In genomic region chr14:7952610-7953254, GRCm38 (mm10) we compare ENCODE assay signal across 9 mouse cellular contexts. TPM values are rescaled to one million over a fixed set of nuclear protein-coding genes. Genes with fewer than 3 reads are reported as not detected.
A peak's percentile ranks its signal among the peaks of the same experiment; 100 is the strongest.
DNase-seq lines count a peak whose midpoint lies in the region; ATAC-seq and TF ChIP-seq lines count a peak whose summit lies in the region.
"Had no signal": no experiment of that assay in that cellular context is flagged by ENCODE, and none has a peak within 500 bp of the region (broad histone marks: within the 10 kb centered on the region; RNA-seq: fewer than 3 reads in every experiment).

No protein-coding gene starts in this region.

- TF ChIP-seq CTCF in testis, adult 2 months (IDR thresholded peaks at IDR 0.05; ENCODE audit: control insufficient read depth, insufficient read depth, insufficient replicate concordance, low read depth, low read length), result no peak

- TF ChIP-seq POLR2A in testis, adult 2 months (IDR thresholded peaks at IDR 0.05; ENCODE audit: control insufficient read depth, low read depth, low read length), result no peak

- H3K4me2 ChIP-seq in hindbrain, embryonic 13.5 days, result no peak overlapping the region
- no peak overlapping the region for H3K4me2 ChIP-seq in hindbrain, embryonic 14.5 days (replicated peaks)
- no peak overlapping the region for H3K4me2 ChIP-seq in embryonic facial prominence, embryonic 12.5 days (replicated peaks)
- H3K4me2 ChIP-seq in intestine, embryonic 15.5 days (replicated peaks), result peak overlapping the region; percentile 5; the same call in 1 of the 2 replicates
- peak overlapping the region; percentile 25 for H3K4me2 ChIP-seq in liver, embryonic 16.5 days (ENCODE audit: low read depth, low read length)
- H3K4me2 ChIP-seq: neural tube, embryonic 12.5 days had no signal

- ATAC-seq in hindbrain, embryonic 13.5 days (ENCODE audit: low FRiP score), result 0 out of 2 replicates have a peak, but pooled peaks have one; percentile 3
- ATAC-seq in hindbrain, embryonic 14.5 days (ENCODE audit: low FRiP score), result no peak
- peak; percentile 13; the same call in 1 of the 2 replicates for ATAC-seq in embryonic facial prominence, embryonic 12.5 days (ENCODE audit: insufficient number of reproducible peaks, insufficient read depth, low FRiP score, low TSS enrichment)
- peak; percentile 88 for ATAC-seq in intestine, embryonic 15.5 days
- ATAC-seq in liver, embryonic 16.5 days (ENCODE audit: low read depth), result peak; percentile 90

- peaks cover 36% of the 10 kb centered on the region for H3K36me3 ChIP-seq in hindbrain, embryonic 13.5 days
- H3K36me3 ChIP-seq in hindbrain, embryonic 14.5 days (replicated peaks; ENCODE audit: control insufficient read depth, insufficient read depth), result peaks cover 38% of the 10 kb centered on the region
- H3K36me3 ChIP-seq in embryonic facial prominence, embryonic 12.5 days, result peaks cover 36% of the 10 kb centered on the region
- H3K36me3 ChIP-seq in intestine, embryonic 15.5 days, result peaks cover 16% of the 10 kb centered on the region; the same call in 1 of the 2 replicates
- H3K36me3 ChIP-seq in liver, embryonic 16.5 days (ENCODE audit: control insufficient read depth, insufficient read depth), result no peaks in the 10 kb centered on the region; the same call in 1 of the 2 replicates
- H3K36me3 ChIP-seq in testis, adult 2 months (ENCODE audit: control insufficient read depth, insufficient read depth, low read length), result no peaks in the 10 kb centered on the region

- H3K4me1 ChIP-seq in hindbrain, embryonic 13.5 days (replicated peaks), result peaks cover 6% of the 10 kb centered on the region
- no peaks in the 10 kb centered on the region for H3K4me1 ChIP-seq in hindbrain, embryonic 14.5 days (replicated peaks; ENCODE audit: control insufficient read depth, insufficient read depth, low read length)
- peaks cover 13% of the 10 kb centered on the region for H3K4me1 ChIP-seq in embryonic facial prominence, embryonic 12.5 days
- peaks cover 24% of the 10 kb centered on the region; the same call in 1 of the 2 replicates for H3K4me1 ChIP-seq in intestine, embryonic 15.5 days (replicated peaks)
- peaks cover 4% of the 10 kb centered on the region; the same call in 1 of the 2 replicates for H3K4me1 ChIP-seq in liver, embryonic 16.5 days (ENCODE audit: control insufficient read depth, low read depth, low read length)
- H3K4me1 ChIP-seq in testis, adult 2 months (ENCODE audit: control insufficient read depth, insufficient read depth, low read length), result peaks cover 16% of the 10 kb centered on the region

- 45% methylated on average over 12 of the region's 12 CpGs for WGBS in hindbrain, embryonic 13.5 days
- 42% methylated on average over 12 of the region's 12 CpGs for WGBS in hindbrain, embryonic 14.5 days
- 26% methylated on average over 12 of the region's 12 CpGs for WGBS in embryonic facial prominence, embryonic 12.5 days
- 15% methylated on average over 12 of the region's 12 CpGs for WGBS in intestine, embryonic 15.5 days
- 34% methylated on average over 12 of the region's 12 CpGs for WGBS in liver, embryonic 16.5 days (ENCODE audit: insufficient replicate concordance)

- no peak for DNase-seq in hindbrain, embryonic 14.5 days (ENCODE audit: low spot score)
- DNase-seq in right cerebral cortex, postnatal 25 days, result no peak
- DNase-seq in layer of hippocampus, postnatal 36 days, result no peak

- H3K27ac ChIP-seq in hindbrain, embryonic 13.5 days, result peak overlapping the region; percentile 46; the same call in 1 of the 2 replicates
- H3K27ac ChIP-seq in hindbrain, embryonic 14.5 days, result no peak overlapping the region
- H3K27ac ChIP-seq in embryonic facial prominence, embryonic 12.5 days, result no peak overlapping the region
- H3K27ac ChIP-seq in intestine, embryonic 15.5 days, result peak overlapping the region; percentile 78
- peak overlapping the region; percentile 77 for H3K27ac ChIP-seq in liver, embryonic 16.5 days (ENCODE audit: low read length)
- no peak overlapping the region for H3K27ac ChIP-seq in testis, adult 2 months (ENCODE audit: control insufficient read depth, insufficient read depth, low read depth, low read length)
- H3K27ac ChIP-seq: neural tube, embryonic 12.5 days had no signal

- H3K9ac ChIP-seq in hindbrain, embryonic 13.5 days, result no peak overlapping the region
- H3K9ac ChIP-seq in hindbrain, embryonic 14.5 days, result no peak overlapping the region
- H3K9ac ChIP-seq in embryonic facial prominence, embryonic 12.5 days, result no peak overlapping the region
- H3K9ac ChIP-seq in intestine, embryonic 15.5 days, result no peak overlapping the region
- H3K9ac ChIP-seq in liver, embryonic 16.5 days (ENCODE audit: low read depth, low read length), result no peak overlapping the region
- H3K9ac ChIP-seq: neural tube, embryonic 12.5 days had no signal

- no peaks in the 10 kb centered on the region for H3K27me3 ChIP-seq in hindbrain, embryonic 13.5 days
- no peaks in the 10 kb centered on the region for H3K27me3 ChIP-seq in hindbrain, embryonic 14.5 days (ENCODE audit: control insufficient read depth, insufficient read depth, low read length)
- no peaks in the 10 kb centered on the region for H3K27me3 ChIP-seq in embryonic facial prominence, embryonic 12.5 days
- H3K27me3 ChIP-seq in intestine, embryonic 15.5 days (replicated peaks), result no peaks in the 10 kb centered on the region
- H3K27me3 ChIP-seq in liver, embryonic 16.5 days (ENCODE audit: control insufficient read depth, insufficient read depth, low read depth, low read length), result no peaks in the 10 kb centered on the region
- H3K27me3 ChIP-seq in testis, adult 2 months (ENCODE audit: control insufficient read depth, insufficient read depth, low read length), result no peaks in the 10 kb centered on the region
- H3K27me3 ChIP-seq: neural tube, embryonic 12.5 days had no signal

- H3K9me3 ChIP-seq in hindbrain, embryonic 13.5 days, result no peaks in the 10 kb centered on the region
- H3K9me3 ChIP-seq in hindbrain, embryonic 14.5 days (ENCODE audit: control insufficient read depth, low read length), result no peaks in the 10 kb centered on the region
- H3K9me3 ChIP-seq in embryonic facial prominence, embryonic 12.5 days, result no peaks in the 10 kb centered on the region
- no peaks in the 10 kb centered on the region for H3K9me3 ChIP-seq in intestine, embryonic 15.5 days
- no peaks in the 10 kb centered on the region for H3K9me3 ChIP-seq in liver, embryonic 16.5 days (replicated peaks; ENCODE audit: control insufficient read depth, low read length)
- H3K9me3 ChIP-seq: neural tube, embryonic 12.5 days had no signal

- no peak overlapping the region for H3K4me3 ChIP-seq in hindbrain, embryonic 13.5 days
- no peak overlapping the region for H3K4me3 ChIP-seq in hindbrain, embryonic 14.5 days (replicated peaks; ENCODE audit: low read length)
- H3K4me3 ChIP-seq in embryonic facial prominence, embryonic 12.5 days, result no peak overlapping the region
- H3K4me3 ChIP-seq in intestine, embryonic 15.5 days (replicated peaks), result no peak overlapping the region
- H3K4me3 ChIP-seq in liver, embryonic 16.5 days (ENCODE audit: low read depth, low read length), result no peak overlapping the region
- peak overlapping the region; percentile 41 for H3K4me3 ChIP-seq in testis, adult 2 months (ENCODE audit: control insufficient read depth, low read depth, low read length)
- H3K4me3 ChIP-seq: neural tube, embryonic 12.5 days had no signal

RNA-seq across cellular contexts. Expression of gene Gm45521, which starts 4.4 kb away (rescaled TPM):
- 0.26 and 1.0 TPM in 2 replicates for polyA plus RNA-seq in hindbrain, embryonic 13.5 days (2015; fragmentation: Nextera tagmentation; extraction: Ambion mirVana)
- polyA plus RNA-seq in hindbrain, embryonic 14.5 days (2014; fragmentation: Nextera tagmentation; extraction: Ambion mirVana), result 0.44 and 0.51 TPM in 2 replicates
- polyA plus RNA-seq in embryonic facial prominence, embryonic 12.5 days (2016; fragmentation: Nextera tagmentation; extraction: Ambion mirVana), result not detected in 2 replicates
- polyA plus RNA-seq in intestine, embryonic 15.5 days (2015; fragmentation: Nextera tagmentation; extraction: Ambion mirVana), result not detected in 2 replicates
- polyA plus RNA-seq in liver, embryonic 16.5 days (2015; fragmentation: Nextera tagmentation; extraction: Ambion mirVana), result not detected in 2 replicates
- polyA plus RNA-seq in testis, adult 2 months (2012; rRNA removed), result 3.4 and 5.6 TPM in 2 replicates
- total RNA-seq in layer of hippocampus, postnatal 36 days (2021), result not detected
- polyA plus RNA-seq: neural tube, embryonic 12.5 days had no signal

RNA-seq across cellular contexts. Expression of gene Dnase1l3, which starts 41.6 kb away (rescaled TPM):
- 0.04 and 0.10 TPM in 2 replicates for polyA plus RNA-seq in hindbrain, embryonic 13.5 days (2015; fragmentation: Nextera tagmentation; extraction: Ambion mirVana)
- 0.09 TPM in 1 of 2 replicates, not detected in the other for polyA plus RNA-seq in hindbrain, embryonic 14.5 days (2014; fragmentation: Nextera tagmentation; extraction: Ambion mirVana)
- 0.09 TPM in 1 of 2 replicates, not detected in the other for polyA plus RNA-seq in embryonic facial prominence, embryonic 12.5 days (2016; fragmentation: Nextera tagmentation; extraction: Ambion mirVana)
- 1.1 and 1.2 TPM in 2 replicates for polyA plus RNA-seq in intestine, embryonic 15.5 days (2015; fragmentation: Nextera tagmentation; extraction: Ambion mirVana)
- polyA plus RNA-seq in liver, embryonic 16.5 days (2015; fragmentation: Nextera tagmentation; extraction: Ambion mirVana), result 4.8 and 6.0 TPM in 2 replicates
- 1.1 and 1.4 TPM in 2 replicates for polyA plus RNA-seq in testis, adult 2 months (2012; rRNA removed)
- not detected for total RNA-seq in layer of hippocampus, postnatal 36 days (2021)

RNA-seq across cellular contexts. Expression of gene Abhd6, which starts 50.0 kb away (rescaled TPM):
- polyA plus RNA-seq in hindbrain, embryonic 13.5 days (2015; fragmentation: Nextera tagmentation; extraction: Ambion mirVana), result 31.7 and 31.9 TPM in 2 replicates
- 35.7 and 37.0 TPM in 2 replicates for polyA plus RNA-seq in hindbrain, embryonic 14.5 days (2014; fragmentation: Nextera tagmentation; extraction: Ambion mirVana)
- polyA plus RNA-seq in embryonic facial prominence, embryonic 12.5 days (2016; fragmentation: Nextera tagmentation; extraction: Ambion mirVana), result 21.4 and 22.0 TPM in 2 replicates
- 13.5 and 14.0 TPM in 2 replicates for polyA plus RNA-seq in intestine, embryonic 15.5 days (2015; fragmentation: Nextera tagmentation; extraction: Ambion mirVana)
- polyA plus RNA-seq in liver, embryonic 16.5 days (2015; fragmentation: Nextera tagmentation; extraction: Ambion mirVana), result 8.6 and 8.8 TPM in 2 replicates
- 16.9 and 19.5 TPM in 2 replicates for polyA plus RNA-seq in testis, adult 2 months (2012; rRNA removed)
- total RNA-seq in layer of hippocampus, postnatal 36 days (2021), result 10 to 100 TPM; 76.2 to 80.1 TPM

Comparison
In these comparisons a context has a peak if more than half of its experiments do, and no peak if none do; other contexts are left out.
1. H3K27ac ChIP-seq: peak in hindbrain, embryonic 13.5 days (single experiment), intestine, embryonic 15.5 days (single experiment) and liver, embryonic 16.5 days (single experiment); none in hindbrain, embryonic 14.5 days (single experiment), embryonic facial prominence, embryonic 12.5 days (single experiment) and testis, adult 2 months (single experiment).
2. H3K4me2 ChIP-seq: peak in intestine, embryonic 15.5 days (single experiment) and liver, embryonic 16.5 days (single experiment); none in hindbrain, embryonic 13.5 days (single experiment), hindbrain, embryonic 14.5 days (single experiment) and embryonic facial prominence, embryonic 12.5 days (single experiment).